Mouse (Mus musculus): ENCODE measurements at regions not wholly inside any gene's neighbourhood (a gene's known extent, or its start where the extent isn't known, plus 50 kb on each side); places are given as distances from the start of the nearest gene placed in this dataset.

DNA sequence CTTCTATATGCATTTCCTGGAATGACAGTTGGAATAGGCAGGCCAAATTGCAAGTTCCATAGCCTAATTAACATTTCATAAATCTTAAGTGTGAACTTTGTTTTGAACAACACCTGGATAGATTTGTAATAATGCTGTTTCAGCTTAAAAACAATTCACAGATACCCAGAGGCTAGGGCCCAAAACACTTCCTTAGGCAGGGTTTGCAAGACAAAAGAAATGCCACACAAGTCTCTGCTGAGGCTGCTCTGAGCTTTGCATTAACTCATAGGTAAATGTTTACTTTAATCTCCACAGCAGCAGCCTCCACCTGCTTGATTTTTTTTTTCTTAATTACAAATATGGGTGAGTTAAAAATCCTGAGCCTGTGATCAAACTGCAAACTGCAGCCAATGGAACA, 118.4 kb downstream of the Gnat3 start:
- Histone ChIP-seq H3K36me3 (ENCODE audit: control insufficient read depth, insufficient read depth, low read length) (no peaks in the 10 kb centered on the region), H3K27ac (ENCODE audit: low read depth, low read length) (no peak overlapping the region), H3K4me2 (no peak overlapping the region), H3K4me1 (replicated peaks; ENCODE audit: control insufficient read depth, insufficient read depth, low read length) (no peaks in the 10 kb centered on the region), H3K4me3 (ENCODE audit: low read depth, low read length) (no peak overlapping the region), H3K9me3 (ENCODE audit: control insufficient read depth, low read length) (no peaks in the 10 kb centered on the region), H3K27me3 (replicated peaks; ENCODE audit: control insufficient read depth, insufficient read depth, low read length) (no peaks in the 10 kb centered on the region), H3K9ac (ENCODE audit: low read depth, low read length) (no peak overlapping the region)
- DNase-seq (ENCODE audit: low spot score): no peak
- ATAC-seq (replicated peaks; ENCODE audit: low FRiP score): no peak

- Histone ChIP-seq H3K9me3 (ENCODE audit: control insufficient read depth, low read length) (no peaks in the 10 kb centered on the region), H3K36me3 (ENCODE audit: control insufficient read depth, insufficient read depth, low read length) (no peaks in the 10 kb centered on the region), H3K27me3 (replicated peaks; ENCODE audit: control insufficient read depth, insufficient read depth, low read length) (no peaks in the 10 kb centered on the region), H3K4me3 (ENCODE audit: low read depth, low read length) (no peak overlapping the region), H3K4me2 (no peak overlapping the region), H3K4me1 (replicated peaks; ENCODE audit: control insufficient read depth, insufficient read depth, low read length) (no peaks in the 10 kb centered on the region), H3K9ac (ENCODE audit: low read depth, low read length) (no peak overlapping the region), H3K27ac (ENCODE audit: low read depth, low read length) (no peak overlapping the region)
- ATAC-seq (replicated peaks; ENCODE audit: low FRiP score): no peak
- WGBS: 64% methylated on average over 9 of the region's 9 CpGs
- no peak for DNase-seq (ENCODE audit: low spot score)
These were observed 119.9 kb downstream of the Gnat3 start for GRCm38 (mm10) chr5:18082219-18082618.

DNA sequence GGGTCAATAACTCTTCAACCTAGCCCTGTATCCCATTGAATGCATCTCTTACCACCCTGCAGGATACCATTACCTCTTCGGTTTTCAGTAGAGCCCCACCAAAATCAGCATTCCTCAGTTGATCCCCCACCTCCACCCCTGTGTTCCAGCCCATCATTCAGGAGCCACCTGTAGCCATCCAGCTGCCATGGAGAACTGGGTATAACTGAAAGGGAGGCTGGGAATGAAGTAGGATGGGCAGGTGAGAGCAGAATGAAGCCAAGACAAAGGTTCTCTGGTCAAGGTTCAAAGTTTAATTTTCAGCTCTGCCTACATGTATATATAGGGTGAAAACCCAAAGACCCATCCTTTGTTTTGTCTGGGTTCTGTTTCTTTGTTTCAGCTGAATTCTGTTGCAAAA, 121.4 kb downstream of the Gnat3 start:
- H3K4me1 ChIP-seq (replicated peaks; ENCODE audit: control insufficient read depth, insufficient read depth, low read length): no peaks in the 10 kb centered on the region
- no peak overlapping the region for H3K9ac ChIP-seq (ENCODE audit: low read depth, low read length)
- no peaks in the 10 kb centered on the region for H3K27me3 ChIP-seq (replicated peaks; ENCODE audit: control insufficient read depth, insufficient read depth, low read length)
- no peak overlapping the region for H3K4me2 ChIP-seq
- WGBS: 72% methylated on average over 1 of the region's 1 CpGs
- no peak overlapping the region for H3K27ac ChIP-seq (ENCODE audit: low read depth, low read length)
- DNase-seq (ENCODE audit: low spot score) (no peak), ATAC-seq (replicated peaks; ENCODE audit: low FRiP score) (no peak)
- H3K4me3 ChIP-seq (ENCODE audit: low read depth, low read length): no peak overlapping the region
- no peaks in the 10 kb centered on the region for H3K36me3 ChIP-seq (ENCODE audit: control insufficient read depth, insufficient read depth, low read length)
- H3K9me3 ChIP-seq (ENCODE audit: control insufficient read depth, low read length): no peaks in the 10 kb centered on the region

DNA sequence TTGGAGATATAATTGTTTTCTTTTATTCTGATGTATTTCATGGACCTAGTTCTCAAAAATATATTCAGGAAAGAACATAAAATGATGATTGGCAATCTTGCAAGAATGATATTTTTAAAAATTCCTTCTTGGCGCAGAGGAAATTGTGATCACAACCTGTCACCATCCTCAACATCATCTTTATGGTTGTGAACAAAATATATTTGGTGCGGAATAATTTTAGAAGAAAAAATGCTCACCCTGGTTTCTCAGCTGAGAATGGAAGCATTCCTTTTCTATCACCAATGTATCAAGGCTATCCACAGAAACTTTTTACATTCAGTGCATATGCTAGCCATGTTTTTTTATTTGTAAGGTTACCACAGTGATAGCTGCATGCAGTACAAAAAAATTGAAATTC, 123.1 kb downstream of the Gnat3 start:
- ATAC-seq (replicated peaks; ENCODE audit: low FRiP score): no peak
- Histone ChIP-seq H3K9me3 (ENCODE audit: control insufficient read depth, low read length) (no peaks in the 10 kb centered on the region), H3K27ac (ENCODE audit: low read depth, low read length) (no peak overlapping the region), H3K4me1 (replicated peaks; ENCODE audit: control insufficient read depth, insufficient read depth, low read length) (no peaks in the 10 kb centered on the region), H3K27me3 (replicated peaks; ENCODE audit: control insufficient read depth, insufficient read depth, low read length) (no peaks in the 10 kb centered on the region), H3K4me3 (ENCODE audit: low read depth, low read length) (no peak overlapping the region), H3K36me3 (ENCODE audit: control insufficient read depth, insufficient read depth, low read length) (no peaks in the 10 kb centered on the region), H3K9ac (ENCODE audit: low read depth, low read length) (no peak overlapping the region), H3K4me2 (no peak overlapping the region)
- DNase-seq (ENCODE audit: low spot score): no peak
- WGBS: 87% methylated on average over 2 of the region's 2 CpGs

DNA sequence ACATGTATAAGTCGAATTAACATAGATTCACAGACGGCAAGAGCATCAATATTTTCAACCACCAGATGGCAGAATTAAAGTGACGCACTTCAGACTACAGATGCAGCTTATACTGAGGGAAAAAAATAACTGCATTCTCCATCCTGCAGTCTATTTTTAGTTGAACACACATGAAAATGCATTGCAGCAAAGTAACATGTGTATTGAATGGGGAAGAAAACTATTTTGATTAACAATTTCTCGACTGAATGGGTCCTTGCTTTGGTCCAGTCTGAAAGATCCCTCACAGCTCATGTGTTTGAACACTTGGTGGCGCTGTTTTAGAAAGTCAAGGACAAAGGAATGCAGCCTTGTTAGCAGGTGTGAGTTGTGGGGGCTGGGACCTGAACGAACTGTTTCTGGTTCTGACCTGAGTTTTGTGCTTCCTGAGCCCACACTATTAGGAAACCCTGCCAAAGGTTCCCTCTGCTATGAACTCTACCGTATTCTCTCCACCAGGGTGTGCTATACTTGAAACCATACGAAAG, 125.6 kb downstream of the Gnat3 start:
- Histone ChIP-seq H3K4me1 (replicated peaks; ENCODE audit: control insufficient read depth, insufficient read depth, low read length) (no peaks in the 10 kb centered on the region), H3K9ac (ENCODE audit: low read depth, low read length) (no peak overlapping the region), H3K9me3 (ENCODE audit: control insufficient read depth, low read length) (no peaks in the 10 kb centered on the region), H3K36me3 (ENCODE audit: control insufficient read depth, insufficient read depth, low read length) (no peaks in the 10 kb centered on the region), H3K27ac (ENCODE audit: low read depth, low read length) (no peak overlapping the region), H3K4me3 (ENCODE audit: low read depth, low read length) (no peak overlapping the region), H3K27me3 (replicated peaks; ENCODE audit: control insufficient read depth, insufficient read depth, low read length) (no peaks in the 10 kb centered on the region), H3K4me2 (no peak overlapping the region)
- WGBS: 34% methylated on average over 8 of the region's 8 CpGs
- ATAC-seq (replicated peaks; ENCODE audit: low FRiP score) (peak; percentile 61), DNase-seq (ENCODE audit: low spot score) (no peak)

- Histone ChIP-seq H3K4me2 (no peak overlapping the region), H3K4me3 (ENCODE audit: low read depth, low read length) (no peak overlapping the region), H3K4me1 (replicated peaks; ENCODE audit: control insufficient read depth, insufficient read depth, low read length) (no peaks in the 10 kb centered on the region), H3K27ac (ENCODE audit: low read depth, low read length) (no peak overlapping the region), H3K9me3 (ENCODE audit: control insufficient read depth, low read length) (no peaks in the 10 kb centered on the region), H3K27me3 (replicated peaks; ENCODE audit: control insufficient read depth, insufficient read depth, low read length) (no peaks in the 10 kb centered on the region), H3K9ac (ENCODE audit: low read depth, low read length) (no peak overlapping the region), H3K36me3 (ENCODE audit: control insufficient read depth, insufficient read depth, low read length) (no peaks in the 10 kb centered on the region)
- WGBS: 58% methylated on average over 2 of the region's 2 CpGs
- DNase-seq (ENCODE audit: low spot score): no peak
- ATAC-seq (replicated peaks; ENCODE audit: low FRiP score): no peak
These were observed 127.6 kb downstream of the Gnat3 start for GRCm38 (mm10) chr5:18089956-18090355.

DNA sequence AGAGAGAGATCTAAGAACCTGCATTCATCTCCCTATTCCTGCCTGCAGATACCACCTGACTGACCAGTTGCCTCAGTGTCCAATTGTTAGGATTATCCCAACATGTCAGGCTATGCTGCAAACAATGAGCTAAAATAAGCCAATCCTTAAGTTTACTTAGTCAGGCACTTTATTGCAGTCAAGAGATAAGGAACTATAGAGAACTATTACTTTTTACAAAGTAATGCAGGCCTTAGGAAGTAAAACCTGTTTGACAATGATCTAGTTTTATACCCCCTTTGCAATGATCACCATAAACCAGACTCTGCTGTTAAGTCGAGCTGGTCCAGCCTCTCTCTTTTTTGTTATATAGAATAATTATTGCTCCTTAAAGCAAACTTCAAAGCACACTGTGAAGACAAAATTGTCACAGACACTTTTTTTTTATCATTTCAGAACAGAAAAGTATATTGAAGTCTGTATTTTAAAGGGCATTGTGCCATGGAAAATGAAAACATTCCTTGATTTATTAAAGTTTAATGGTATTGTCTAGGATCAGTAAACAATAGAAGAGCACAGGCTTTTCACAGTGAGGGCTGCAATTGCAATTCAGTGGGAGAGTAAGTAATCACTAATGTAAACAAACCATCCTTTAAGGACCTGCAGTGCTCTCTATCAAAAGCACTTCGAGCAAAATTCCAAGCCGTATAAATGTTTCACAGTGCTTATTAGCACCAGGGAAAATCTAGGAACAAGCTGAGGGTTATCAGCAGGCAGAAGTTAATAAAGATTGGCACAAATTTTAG, 152.7 kb downstream of the Gnat3 start:
- Histone ChIP-seq H3K9me3 (ENCODE audit: control insufficient read depth, low read length) (no peaks in the 10 kb centered on the region), H3K4me1 (replicated peaks; ENCODE audit: control insufficient read depth, insufficient read depth, low read length) (no peaks in the 10 kb centered on the region), H3K9ac (ENCODE audit: low read depth, low read length) (no peak overlapping the region), H3K27ac (ENCODE audit: low read depth, low read length) (no peak overlapping the region), H3K4me2 (no peak overlapping the region), H3K4me3 (ENCODE audit: low read depth, low read length) (no peak overlapping the region), H3K27me3 (replicated peaks; ENCODE audit: control insufficient read depth, insufficient read depth, low read length) (no peaks in the 10 kb centered on the region), H3K36me3 (ENCODE audit: control insufficient read depth, insufficient read depth, low read length) (no peaks in the 10 kb centered on the region)
- ATAC-seq (replicated peaks; ENCODE audit: low FRiP score): no peak
- no peak for DNase-seq (ENCODE audit: low spot score)
- 40% methylated on average over 3 of the region's 3 CpGs for WGBS

- Histone ChIP-seq H3K9me3 (ENCODE audit: control insufficient read depth, low read length) (no peaks in the 10 kb centered on the region), H3K4me1 (replicated peaks; ENCODE audit: control insufficient read depth, insufficient read depth, low read length) (no peaks in the 10 kb centered on the region), H3K36me3 (ENCODE audit: control insufficient read depth, insufficient read depth, low read length) (no peaks in the 10 kb centered on the region), H3K27me3 (replicated peaks; ENCODE audit: control insufficient read depth, insufficient read depth, low read length) (no peaks in the 10 kb centered on the region), H3K9ac (ENCODE audit: low read depth, low read length) (no peak overlapping the region), H3K27ac (ENCODE audit: low read depth, low read length) (no peak overlapping the region), H3K4me3 (ENCODE audit: low read depth, low read length) (no peak overlapping the region), H3K4me2 (no peak overlapping the region)
- 60% methylated on average over 7 of the region's 7 CpGs for WGBS
- DNase-seq (ENCODE audit: low spot score) (no peak), ATAC-seq (replicated peaks; ENCODE audit: low FRiP score) (no peak)
These were observed 173.7 kb downstream of the Gnat3 start for GRCm38 (mm10) chr5:18135794-18136678.
